Mouse (Mus musculus): ENCODE data around the gene 1700024G13Rik.
"Not testable (repeated sequence)": the region's sequence is repeated elsewhere in the genome, so short reads cannot be mapped to it uniquely, and the experiment has no call there.

Gene 1700024G13Rik

GRCm38 (mm10) chr14:32388196-32388595 is at the start of gene 1700024G13Rik:
TSS of gene 1700024G13Rik (minus strand) at chr14:32388391.
- DNase-seq (ENCODE audit: low spot score) = peak; percentile 10

- DNase-seq (ENCODE audit: low spot score) = no peak
These were observed 49.2 kb upstream of the 1700024G13Rik start for GRCm38 (mm10) chr14:32437352-32437793.

- DNase-seq (ENCODE audit: low spot score) = no peak
These were observed 40.9 kb upstream of the 1700024G13Rik start for GRCm38 (mm10) chr14:32429030-32429602.

GRCm38 (mm10) chr14:32423946-32424345 is 35.8 kb upstream of the 1700024G13Rik start:
- no peak for DNase-seq (ENCODE audit: low spot score)

- no peak for DNase-seq (ENCODE audit: low spot score)
These were observed 30.6 kb upstream of the 1700024G13Rik start for GRCm38 (mm10) chr14:32418747-32419146.

- peak; percentile 80 for DNase-seq (ENCODE audit: low spot score)
These were observed 23.9 kb upstream of the 1700024G13Rik start for GRCm38 (mm10) chr14:32412075-32412474.

- no peak for DNase-seq (ENCODE audit: low spot score)
These were observed 21.9 kb upstream of the 1700024G13Rik start for GRCm38 (mm10) chr14:32410084-32410483.

GRCm38 (mm10) chr14:32405399-32405798 is 17.2 kb upstream of the 1700024G13Rik start:
- not testable (repeated sequence) for DNase-seq (ENCODE audit: low spot score)

- no peak for DNase-seq (ENCODE audit: low spot score)
These were observed 6.6 kb downstream of the 1700024G13Rik start for GRCm38 (mm10) chr14:32381619-32382018.

- DNase-seq (ENCODE audit: low spot score) = no peak
These were observed 7.1 kb downstream of the 1700024G13Rik start for GRCm38 (mm10) chr14:32381066-32381465.

GRCm38 (mm10) chr14:32380099-32380480 is 8.1 kb downstream of the 1700024G13Rik start:
- DNase-seq (ENCODE audit: low spot score) = no peak

- peak; percentile 49 for DNase-seq (ENCODE audit: low spot score)
These were observed 8.6 kb downstream of the 1700024G13Rik start for GRCm38 (mm10) chr14:32379395-32380098.

GRCm38 (mm10) chr14:32372510-32372909 is 15.7 kb downstream of the 1700024G13Rik start:
- no peak for DNase-seq (ENCODE audit: low spot score)

GRCm38 (mm10) chr14:32369756-32370155 is 18.4 kb downstream of the 1700024G13Rik start:
- DNase-seq (ENCODE audit: low spot score) = no peak

GRCm38 (mm10) chr14:32364359-32364758 is 23.8 kb downstream of the 1700024G13Rik start:
- no peak for DNase-seq (ENCODE audit: low spot score)

GRCm38 (mm10) chr14:32351181-32351920 is 36.8 kb downstream of the 1700024G13Rik start:
- DNase-seq (ENCODE audit: low spot score) = not testable (repeated sequence)

- no peak for DNase-seq (ENCODE audit: low spot score)
These were observed 40.9 kb downstream of the 1700024G13Rik start for GRCm38 (mm10) chr14:32347307-32347706.

GRCm38 (mm10) chr14:32344694-32345093 is 43.5 kb downstream of the 1700024G13Rik start:
- no peak for DNase-seq (ENCODE audit: low spot score)

- no peak for DNase-seq (ENCODE audit: low spot score)
These were observed 44.0 kb downstream of the 1700024G13Rik start for GRCm38 (mm10) chr14:32344176-32344575.

GRCm38 (mm10) chr14:32341823-32342222 is 46.4 kb downstream of the 1700024G13Rik start:
- no peak for DNase-seq (ENCODE audit: low spot score)

GRCm38 (mm10) chr14:32336547-32336946 is 51.6 kb downstream of the 1700024G13Rik start:
- DNase-seq (ENCODE audit: low spot score) = no peak

GRCm38 (mm10) chr14:32336021-32336420 is 52.2 kb downstream of the 1700024G13Rik start:
- DNase-seq (ENCODE audit: low spot score) = no peak
